In genomic region chr3:152290175-152290798, GRCm38 (mm10) we compare ENCODE assay signal across 26 mouse cellular contexts. TPM values are rescaled to one million over a fixed set of nuclear protein-coding genes. Genes with fewer than 3 reads are reported as not detected.
DNase-seq lines count a peak whose midpoint lies in the region; ATAC-seq and TF ChIP-seq lines count a peak whose summit lies in the region.
"Had no signal": no experiment of that assay in that cellular context is flagged by ENCODE, and none has a peak within 500 bp of the region (broad histone marks: within the 10 kb centered on the region; RNA-seq: fewer than 3 reads in every experiment).

No protein-coding gene starts in this region.

- H3K9me3 ChIP-seq in forebrain, embryonic 16.5 days (ENCODE audit: control insufficient read depth, low read length): no peaks in the 10 kb centered on the region
- no peaks in the 10 kb centered on the region for H3K9me3 ChIP-seq in forebrain, postnatal 0 days (ENCODE audit: low read length)
- H3K9me3 ChIP-seq in embryonic facial prominence, embryonic 12.5 days: no peaks in the 10 kb centered on the region
- H3K9me3 ChIP-seq in limb, embryonic 13.5 days: no peaks in the 10 kb centered on the region
- H3K9me3 ChIP-seq in intestine, embryonic 16.5 days (ENCODE audit: control insufficient read depth, low read length): no peaks in the 10 kb centered on the region
- H3K9me3 ChIP-seq: heart, embryonic 15.5 days; midbrain, embryonic 12.5 days; stomach, embryonic 15.5 days had no signal

- WGBS in forebrain, embryonic 16.5 days: 81% methylated on average over 17 of the region's 17 CpGs
- WGBS in forebrain, postnatal 0 days: 82% methylated on average over 17 of the region's 17 CpGs
- 67% methylated on average over 17 of the region's 17 CpGs for WGBS in embryonic facial prominence, embryonic 12.5 days
- WGBS in limb, embryonic 13.5 days: 58% methylated on average over 17 of the region's 17 CpGs
- WGBS in intestine, embryonic 16.5 days: 90% methylated on average over 17 of the region's 17 CpGs

- TF ChIP-seq CTCF in forebrain, postnatal 0 days (IDR thresholded peaks at IDR 0.05; ENCODE audit: low read depth): no peak

- ATAC-seq in forebrain, embryonic 16.5 days: 0 out of 2 replicates have a peak, but pooled peaks have one; percentile 26
- ATAC-seq in forebrain, postnatal 0 days: no peak
- no peak for ATAC-seq in embryonic facial prominence, embryonic 12.5 days (ENCODE audit: insufficient number of reproducible peaks, insufficient read depth, low FRiP score, low TSS enrichment)
- no peak for ATAC-seq in limb, embryonic 13.5 days (ENCODE audit: low FRiP score, low read depth)
- ATAC-seq in intestine, embryonic 16.5 days: no peak
- ATAC-seq: activated CD4-positive, CD25-positive, alpha-beta regulatory T cell, adult 4 months; forebrain, embryonic 14.5 days had no signal

- no peak for DNase-seq in forebrain, postnatal 0 days
- DNase-seq in NIH3T3 (ENCODE audit: low read depth): peak; percentile 47
- no peak for DNase-seq in testis, postnatal 14 days (ENCODE audit: low spot score)
- DNase-seq: adrenal gland, postnatal 14 days; B cell, adult 2 months; cerebellum, adult 8-10 months; heart, adult 18-20 months; kidney, adult 18-20 months; kidney, postnatal 14 days; lung, postnatal 10 days; retina, postnatal 1 day; thymus, adult 2 months had no signal

- H3K27ac ChIP-seq in forebrain, embryonic 16.5 days (ENCODE audit: low read length): no peak overlapping the region
- no peak overlapping the region for H3K27ac ChIP-seq in forebrain, postnatal 0 days (ENCODE audit: low read depth, low read length)
- H3K27ac ChIP-seq in embryonic facial prominence, embryonic 12.5 days: peak overlapping the region; percentile 76; the same call in 1 of the 2 replicates
- H3K27ac ChIP-seq in limb, embryonic 13.5 days: peak overlapping the region; percentile 67
- no peak overlapping the region for H3K27ac ChIP-seq in intestine, embryonic 16.5 days (ENCODE audit: low read length)
- H3K27ac ChIP-seq: heart, embryonic 15.5 days; layer of hippocampus, adult 2 months; liver, embryonic 14.5 days; midbrain, embryonic 12.5 days; stomach, embryonic 15.5 days had no signal

- H3K36me3 ChIP-seq in forebrain, embryonic 16.5 days (ENCODE audit: control insufficient read depth, insufficient read depth): peaks cover 18% of the 10 kb centered on the region
- H3K36me3 ChIP-seq in forebrain, postnatal 0 days (ENCODE audit: insufficient read depth): peaks cover 78% of the 10 kb centered on the region
- H3K36me3 ChIP-seq in embryonic facial prominence, embryonic 12.5 days: peaks cover 23% of the 10 kb centered on the region
- peaks cover 43% of the 10 kb centered on the region for H3K36me3 ChIP-seq in limb, embryonic 13.5 days
- 0 out of 2 replicates have a peak, but pooled peaks cover 3% of the 10 kb centered on the region for H3K36me3 ChIP-seq in intestine, embryonic 16.5 days (ENCODE audit: control insufficient read depth, insufficient read depth, low read length)
- H3K36me3 ChIP-seq: stomach, embryonic 15.5 days had no signal

- no peak overlapping the region for H3K4me2 ChIP-seq in forebrain, embryonic 16.5 days (ENCODE audit: low read length)
- no peak overlapping the region for H3K4me2 ChIP-seq in forebrain, postnatal 0 days (ENCODE audit: low read depth)
- H3K4me2 ChIP-seq in embryonic facial prominence, embryonic 12.5 days (replicated peaks): no peak overlapping the region
- H3K4me2 ChIP-seq in limb, embryonic 13.5 days (replicated peaks): no peak overlapping the region; the same call in 1 of the 2 replicates
- no peak overlapping the region for H3K4me2 ChIP-seq in intestine, embryonic 16.5 days (ENCODE audit: low read depth, low read length)
- H3K4me2 ChIP-seq: heart, embryonic 15.5 days; midbrain, embryonic 12.5 days; stomach, embryonic 15.5 days had no signal

- H3K9ac ChIP-seq in forebrain, embryonic 16.5 days (replicated peaks; ENCODE audit: low read depth, low read length): no peak overlapping the region
- H3K9ac ChIP-seq in forebrain, postnatal 0 days: no peak overlapping the region
- H3K9ac ChIP-seq in embryonic facial prominence, embryonic 12.5 days: no peak overlapping the region; the same call in 1 of the 2 replicates
- H3K9ac ChIP-seq in limb, embryonic 13.5 days: no peak overlapping the region
- no peak overlapping the region for H3K9ac ChIP-seq in intestine, embryonic 16.5 days (ENCODE audit: low read depth, low read length)
- H3K9ac ChIP-seq: heart, embryonic 15.5 days; liver, embryonic 14.5 days; midbrain, embryonic 12.5 days; stomach, embryonic 15.5 days had no signal

- H3K4me1 ChIP-seq in forebrain, embryonic 16.5 days (replicated peaks; ENCODE audit: control insufficient read depth, insufficient read depth, low read length): no peaks in the 10 kb centered on the region; the same call in 1 of the 2 replicates
- H3K4me1 ChIP-seq in forebrain, postnatal 0 days (ENCODE audit: insufficient read depth): no peaks in the 10 kb centered on the region
- H3K4me1 ChIP-seq in embryonic facial prominence, embryonic 12.5 days: peaks cover 11% of the 10 kb centered on the region; the same call in 1 of the 2 replicates
- peaks cover 39% of the 10 kb centered on the region for H3K4me1 ChIP-seq in limb, embryonic 13.5 days
- H3K4me1 ChIP-seq in intestine, embryonic 16.5 days (ENCODE audit: control insufficient read depth, insufficient read depth, low read length): peaks cover 11% of the 10 kb centered on the region
- H3K4me1 ChIP-seq: midbrain, embryonic 12.5 days had no signal

- no peaks in the 10 kb centered on the region for H3K27me3 ChIP-seq in forebrain, embryonic 16.5 days (replicated peaks; ENCODE audit: control insufficient read depth, insufficient read depth, low read length)
- H3K27me3 ChIP-seq in forebrain, postnatal 0 days (ENCODE audit: insufficient read depth, low read length): no peaks in the 10 kb centered on the region
- no peaks in the 10 kb centered on the region for H3K27me3 ChIP-seq in embryonic facial prominence, embryonic 12.5 days
- no peaks in the 10 kb centered on the region for H3K27me3 ChIP-seq in limb, embryonic 13.5 days
- H3K27me3 ChIP-seq in intestine, embryonic 16.5 days (replicated peaks; ENCODE audit: control insufficient read depth, insufficient read depth, low read length): no peaks in the 10 kb centered on the region
- H3K27me3 ChIP-seq: heart, embryonic 15.5 days; midbrain, embryonic 12.5 days; stomach, embryonic 15.5 days had no signal

- no peak overlapping the region for H3K4me3 ChIP-seq in forebrain, embryonic 16.5 days (replicated peaks; ENCODE audit: low read length)
- H3K4me3 ChIP-seq in forebrain, postnatal 0 days (ENCODE audit: low read depth, low read length): no peak overlapping the region
- no peak overlapping the region for H3K4me3 ChIP-seq in embryonic facial prominence, embryonic 12.5 days
- no peak overlapping the region for H3K4me3 ChIP-seq in limb, embryonic 13.5 days
- no peak overlapping the region for H3K4me3 ChIP-seq in intestine, embryonic 16.5 days (ENCODE audit: low read length)
- H3K4me3 ChIP-seq: erythroblast, embryonic 14.5 days; heart, embryonic 15.5 days; layer of hippocampus, adult 2 months; midbrain, embryonic 12.5 days; stomach, embryonic 15.5 days had no signal

RNA-seq across cellular contexts. Expression of gene Nexn, which starts 24.1 kb away (rescaled TPM):
- 2.2 and 5.1 TPM in 2 replicates for polyA plus RNA-seq in forebrain, embryonic 16.5 days (2015; fragmentation: Nextera tagmentation; extraction: Ambion mirVana)
- 0.38 and 0.77 TPM in 2 replicates for total RNA-seq in forebrain, postnatal 0 days (2014; rRNA removed)
- 3.1 and 4.2 TPM in 2 replicates for polyA plus RNA-seq in forebrain, postnatal 0 days (2015; fragmentation: Nextera tagmentation; extraction: Ambion mirVana)
- 10.1 and 13.1 TPM in 2 replicates for polyA plus RNA-seq in embryonic facial prominence, embryonic 12.5 days (2016; fragmentation: Nextera tagmentation; extraction: Ambion mirVana)
- 26.0 and 27.9 TPM in 2 replicates for polyA plus RNA-seq in limb, embryonic 13.5 days (2015; fragmentation: Nextera tagmentation; extraction: Ambion mirVana)
- polyA plus RNA-seq in intestine, embryonic 16.5 days (2015; fragmentation: Nextera tagmentation; extraction: Ambion mirVana): 21.6 and 21.7 TPM in 2 replicates
- total RNA-seq: megakaryocyte progenitor cell, adult 5-6 weeks; monocyte, adult 5-6 weeks had no signal
- polyA plus RNA-seq: erythroblast, embryonic 14.5 days had no signal

RNA-seq across cellular contexts. Expression of gene Miga1, which starts 49.9 kb away (rescaled TPM):
- 22.6 and 24.7 TPM in 2 replicates for polyA plus RNA-seq in forebrain, embryonic 16.5 days (2015; fragmentation: Nextera tagmentation; extraction: Ambion mirVana)
- 20.3 and 24.3 TPM in 2 replicates for total RNA-seq in forebrain, postnatal 0 days (2014; rRNA removed)
- 14.1 and 18.8 TPM in 2 replicates for polyA plus RNA-seq in forebrain, postnatal 0 days (2015; fragmentation: Nextera tagmentation; extraction: Ambion mirVana)
- 24.7 and 24.8 TPM in 2 replicates for polyA plus RNA-seq in embryonic facial prominence, embryonic 12.5 days (2016; fragmentation: Nextera tagmentation; extraction: Ambion mirVana)
- 19.0 and 21.9 TPM in 2 replicates for polyA plus RNA-seq in limb, embryonic 13.5 days (2015; fragmentation: Nextera tagmentation; extraction: Ambion mirVana)
- polyA plus RNA-seq in intestine, embryonic 16.5 days (2015; fragmentation: Nextera tagmentation; extraction: Ambion mirVana): 13.5 and 13.9 TPM in 2 replicates

RNA-seq across cellular contexts. Expression of gene Usp33, which starts 56.0 kb away (rescaled TPM):
- 107 and 109 TPM in 2 replicates for polyA plus RNA-seq in forebrain, embryonic 16.5 days (2015; fragmentation: Nextera tagmentation; extraction: Ambion mirVana)
- total RNA-seq in forebrain, postnatal 0 days (2014; rRNA removed): 113 and 119 TPM in 2 replicates
- 64.7 and 67.6 TPM in 2 replicates for polyA plus RNA-seq in forebrain, postnatal 0 days (2015; fragmentation: Nextera tagmentation; extraction: Ambion mirVana)
- polyA plus RNA-seq in embryonic facial prominence, embryonic 12.5 days (2016; fragmentation: Nextera tagmentation; extraction: Ambion mirVana): 51.1 and 56.7 TPM in 2 replicates
- polyA plus RNA-seq in limb, embryonic 13.5 days (2015; fragmentation: Nextera tagmentation; extraction: Ambion mirVana): 44.1 and 50.6 TPM in 2 replicates
- polyA plus RNA-seq in intestine, embryonic 16.5 days (2015; fragmentation: Nextera tagmentation; extraction: Ambion mirVana): 46.0 and 49.3 TPM in 2 replicates

Comparison
In these comparisons a context has a peak if more than half of its experiments do, and no peak if none do; other contexts are left out.
1. H3K27ac ChIP-seq: peak in embryonic facial prominence, embryonic 12.5 days (single experiment) and limb, embryonic 13.5 days (single experiment); none in forebrain, embryonic 16.5 days (single experiment), forebrain, postnatal 0 days (single experiment) and intestine, embryonic 16.5 days (single experiment).